Mouse (Mus musculus) heart, adult 8-10 months (tissue): ENCODE measurements around the gene Ank3. TPM values are rescaled to one million over a fixed set of nuclear protein-coding genes. Genes with fewer than 3 reads are reported as not detected.
A peak's percentile ranks its signal among the peaks of the same experiment; 100 is the strongest.

Experiments
- DNase-seq: peaks from one replicate; pipeline ENCODE4 v3.0.0; 2022; ENCODE audit warnings: low spot score
- total RNA-seq, 4 experiments: library from RNA; stranded (reverse); gene quantifications; 2 replicates each; pipeline ENCODE4 v1.2.4; 2022

Ank3 gene
- total RNA-seq, 4 experiments from 2014 or later = 72.9 to 84.4 (median 74.9) TPM

DNA sequence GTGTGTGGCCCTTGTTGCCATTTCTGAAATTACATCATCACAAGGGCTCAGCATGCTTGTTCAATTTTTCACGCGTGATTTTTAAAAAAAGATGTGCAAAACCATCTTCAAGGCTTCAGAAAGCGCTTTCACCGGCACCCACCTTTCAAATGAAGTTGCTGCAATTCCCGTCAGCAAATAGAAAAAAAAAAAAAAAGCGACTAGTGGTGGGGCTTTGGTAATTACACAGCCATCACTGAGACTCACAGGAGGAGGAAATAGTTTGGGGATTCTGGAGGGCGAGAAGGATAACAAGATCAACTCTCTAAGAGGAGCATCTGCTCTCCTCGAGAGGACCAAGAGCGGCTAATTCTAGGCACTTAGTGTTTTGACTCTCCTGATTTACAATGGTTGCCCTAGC lies 173.4 kb downstream of the Ank3 start:
- no peak for DNase-seq

DNA sequence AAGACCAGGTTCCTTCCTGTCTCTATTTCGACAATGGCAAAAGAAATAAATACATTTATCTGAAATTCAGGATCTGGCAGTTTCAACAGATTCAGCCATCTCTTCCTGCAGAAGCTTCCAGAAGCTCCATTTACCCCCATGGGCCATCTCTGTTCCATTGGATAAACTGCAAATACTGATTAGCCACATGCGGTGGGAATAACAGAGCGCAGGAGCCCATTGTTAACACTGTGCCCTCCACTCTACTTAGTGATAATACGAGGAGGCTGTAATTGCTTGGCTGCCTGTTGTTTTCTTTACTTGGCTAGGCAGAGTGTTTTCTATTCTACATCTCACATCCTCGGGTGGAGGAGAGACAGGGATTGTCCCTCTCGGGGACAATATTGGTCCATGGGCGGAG lies 174.5 kb downstream of the Ank3 start:
- DNase-seq = no peak

DNA sequence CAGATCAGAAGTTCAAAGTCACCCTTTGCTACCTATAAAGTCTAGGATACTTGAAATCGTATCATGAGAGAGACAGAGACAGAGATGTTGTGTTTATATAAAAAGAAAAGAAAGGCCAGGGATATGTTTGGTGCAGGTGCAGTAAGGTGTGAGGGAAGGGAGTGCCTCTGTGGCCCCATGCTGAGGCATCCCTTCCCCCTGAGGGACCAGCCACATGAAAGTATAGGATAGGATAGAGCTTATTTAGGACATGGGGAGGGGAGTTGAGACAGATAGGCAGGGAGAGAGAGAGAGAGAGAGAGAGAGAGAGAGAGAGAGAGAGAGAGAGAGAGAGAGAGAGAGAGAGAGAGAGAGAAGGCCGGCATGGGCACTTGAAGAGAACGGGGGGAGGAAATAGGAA lies 175.2 kb downstream of the Ank3 start:
- no peak for DNase-seq

DNA sequence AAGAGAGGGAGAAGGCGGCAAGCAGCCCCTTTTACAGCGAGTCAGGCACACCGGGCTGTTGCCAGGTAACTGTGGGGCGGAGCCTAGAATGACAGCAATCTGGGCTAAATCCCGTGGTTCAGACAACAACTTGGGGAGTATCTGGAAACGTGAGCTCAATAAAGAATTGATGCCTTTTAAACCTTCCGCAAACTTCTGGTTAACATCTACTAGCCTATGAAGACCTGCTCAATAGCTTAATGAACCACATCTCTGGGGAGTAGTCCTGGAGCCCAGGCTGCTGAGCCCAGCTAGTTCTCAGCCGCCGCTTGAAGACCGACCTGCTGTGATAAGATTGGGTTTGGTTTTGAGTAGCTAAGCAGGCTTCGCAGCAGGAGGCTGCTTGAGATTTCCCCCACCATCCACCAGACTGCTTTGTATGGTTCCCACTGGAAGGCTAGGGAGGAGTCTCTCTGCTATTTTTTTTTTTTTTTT lies 175.7 kb downstream of the Ank3 start:
- DNase-seq = no peak

DNA sequence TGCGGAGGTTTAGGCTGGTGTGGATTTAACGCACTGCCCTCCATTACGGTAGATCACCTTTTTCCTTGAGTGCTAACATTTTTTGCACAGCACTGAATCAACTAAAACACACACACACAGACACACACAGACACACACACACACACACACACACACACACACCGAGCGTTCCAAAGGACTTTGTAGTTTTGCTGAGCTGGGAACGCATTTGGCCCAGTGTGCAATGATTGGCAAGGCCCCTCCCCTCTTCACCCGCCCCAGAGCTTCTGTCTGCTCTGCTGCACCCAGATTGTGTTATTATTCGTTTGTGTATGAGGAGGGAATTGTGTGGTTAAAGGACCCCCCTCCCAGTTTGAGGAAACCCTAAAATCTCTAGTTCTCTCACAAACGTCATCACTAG lies 176.3 kb downstream of the Ank3 start:
- DNase-seq = no peak

DNA sequence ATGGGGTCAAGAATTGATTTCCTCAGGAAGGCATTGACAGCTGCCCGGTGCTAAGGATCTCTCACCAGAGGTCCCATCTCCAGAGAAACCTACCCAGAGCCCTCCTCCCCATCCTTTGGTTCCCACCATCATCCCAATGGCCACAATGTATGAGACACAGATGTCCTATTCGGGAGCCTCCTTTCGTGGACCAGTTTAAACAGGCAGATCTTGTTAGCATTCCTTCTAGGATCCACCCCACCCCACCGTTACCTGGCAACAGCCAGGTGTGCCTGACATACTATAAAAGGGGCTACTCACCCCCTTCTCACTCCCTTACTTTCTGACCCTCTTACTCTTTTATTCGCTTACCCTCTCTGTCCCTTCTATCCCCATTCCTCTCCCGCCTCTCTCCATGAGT lies 176.9 kb downstream of the Ank3 start:
- no peak for DNase-seq

DNA sequence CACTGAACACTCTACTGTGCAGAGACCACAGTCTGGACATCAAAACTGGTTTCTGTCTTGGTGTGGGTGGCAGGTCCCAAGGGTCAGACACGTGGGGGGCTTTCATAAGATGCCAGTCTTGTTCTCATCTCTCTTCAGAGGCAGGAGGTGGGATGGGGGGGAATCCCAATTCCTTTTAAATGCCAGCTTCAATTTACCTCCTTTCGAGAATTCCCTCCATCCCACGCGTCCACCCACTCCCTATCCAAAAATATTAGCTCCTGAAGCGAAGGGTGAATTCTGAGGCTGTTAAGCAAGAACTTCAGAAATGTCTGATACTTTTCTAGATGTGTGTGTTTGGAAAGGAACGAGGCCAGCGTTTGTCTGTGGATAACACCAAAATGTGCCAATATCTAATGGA lies 177.7 kb downstream of the Ank3 start:
- no peak for DNase-seq

DNA sequence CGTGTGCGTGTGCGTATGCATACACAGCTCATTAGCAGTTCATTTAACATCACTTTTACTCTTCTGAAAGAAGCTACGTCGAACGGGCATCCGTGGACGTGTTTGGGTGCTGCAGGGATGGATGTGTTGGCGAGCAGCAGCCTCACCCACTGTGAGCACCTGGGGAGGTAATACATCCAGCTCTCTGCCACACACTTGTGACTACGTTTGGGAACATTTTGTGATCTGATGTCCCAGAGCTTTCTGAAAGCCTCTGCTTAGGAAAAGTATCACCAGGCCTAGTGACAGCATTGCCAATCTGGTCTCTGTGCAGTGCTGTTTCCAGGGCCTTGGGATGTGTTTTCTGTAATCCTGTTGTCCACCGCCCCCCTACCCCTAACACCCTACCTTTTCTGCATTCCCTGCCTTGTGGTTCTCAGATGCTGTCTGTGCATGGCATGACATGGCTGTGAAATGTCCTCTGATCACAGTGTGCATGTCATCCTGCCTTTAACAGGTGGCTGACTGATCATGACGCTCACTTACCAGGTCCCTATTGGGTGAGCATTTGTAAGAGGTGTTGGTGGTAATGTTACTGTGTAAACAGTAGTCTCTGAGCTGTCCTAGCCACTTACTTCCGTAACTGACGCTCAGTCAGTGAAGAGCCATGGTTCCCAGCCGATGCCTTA lies 178.6 kb downstream of the Ank3 start:
- no peak for DNase-seq

DNA sequence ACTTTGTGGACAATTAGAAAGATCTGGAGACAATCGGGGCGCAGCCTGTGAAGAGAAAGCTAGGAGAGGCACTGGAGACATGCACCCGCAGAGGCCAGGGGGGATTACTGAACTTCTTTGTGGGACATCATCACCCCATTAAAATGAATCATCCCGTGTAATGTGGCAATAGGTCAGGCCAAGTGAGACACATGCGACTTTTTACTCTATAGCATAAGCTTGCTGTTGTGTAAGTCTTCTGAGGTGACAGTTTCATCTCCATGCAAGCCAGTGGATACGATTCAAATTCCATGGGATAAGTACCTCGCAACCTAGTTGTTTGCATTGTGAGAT lies 179.1 kb downstream of the Ank3 start:
- DNase-seq = no peak

DNA sequence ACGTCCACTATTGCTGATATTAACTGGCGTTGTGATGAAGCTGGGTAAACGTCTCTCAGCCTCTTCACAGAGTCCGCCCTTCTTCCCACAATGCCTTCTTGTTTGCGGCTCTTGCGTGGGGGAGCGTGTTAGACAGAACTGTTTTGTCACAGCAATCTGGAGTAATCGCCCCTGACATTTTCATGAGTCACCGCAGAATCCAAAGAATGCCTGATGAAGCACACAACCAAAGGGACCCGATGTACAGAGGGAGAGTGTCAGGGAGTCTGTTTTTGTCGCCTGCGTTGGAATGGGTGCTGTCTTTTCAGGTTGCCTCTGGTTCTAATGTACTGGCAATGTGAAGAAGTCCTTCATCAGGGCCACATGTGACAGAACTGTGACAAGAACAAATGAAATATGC lies 181.0 kb downstream of the Ank3 start:
- DNase-seq = no peak

DNA sequence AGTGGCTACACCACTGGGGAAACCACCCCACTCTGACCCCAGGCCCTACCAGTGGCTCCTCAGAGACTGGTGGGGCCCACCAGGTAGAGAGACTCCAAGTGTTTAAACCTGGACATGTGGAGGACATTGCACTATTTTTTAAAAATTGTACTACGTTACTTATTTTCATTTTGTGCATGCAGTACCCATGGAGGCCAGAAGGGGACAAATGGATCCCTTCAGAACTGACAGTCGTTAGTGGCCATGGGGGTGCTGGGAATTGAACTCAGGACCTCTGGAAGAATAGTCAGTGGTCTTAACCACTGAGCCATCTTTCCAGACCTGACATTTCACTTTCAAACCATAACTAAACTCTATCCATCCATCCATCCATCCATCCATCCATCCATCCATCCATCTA lies 183.0 kb downstream of the Ank3 start:
- DNase-seq = no peak

DNA sequence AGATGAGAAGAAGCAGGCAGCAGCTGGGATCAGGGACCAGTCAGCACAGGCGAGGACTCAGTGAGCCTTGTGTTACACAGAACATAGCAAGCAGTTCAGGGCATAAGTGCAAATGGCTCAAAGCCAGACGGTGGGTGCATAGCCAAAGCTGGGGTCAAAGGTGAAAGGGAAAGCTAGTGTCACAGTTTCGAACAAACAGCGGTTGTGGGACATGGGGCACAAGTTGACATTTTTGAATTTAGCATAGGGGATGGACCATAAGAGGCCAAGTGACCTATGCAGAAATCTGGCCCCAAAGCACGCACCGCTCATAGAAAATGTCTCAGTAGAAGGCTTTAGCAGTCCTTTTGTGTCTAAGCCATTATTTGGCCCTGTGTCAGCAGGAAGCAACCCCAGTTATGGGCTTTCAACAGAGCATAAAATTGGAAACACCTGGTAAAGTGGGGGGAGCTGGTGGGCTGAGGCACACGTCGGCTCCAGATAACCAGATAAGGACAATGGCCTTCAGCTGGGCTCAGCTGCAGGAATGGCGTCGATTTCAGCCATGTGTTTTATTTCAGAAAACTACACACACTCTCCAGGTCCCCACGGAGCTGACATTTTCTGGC lies 185.4 kb downstream of the Ank3 start:
- DNase-seq = peak; percentile 17

DNA sequence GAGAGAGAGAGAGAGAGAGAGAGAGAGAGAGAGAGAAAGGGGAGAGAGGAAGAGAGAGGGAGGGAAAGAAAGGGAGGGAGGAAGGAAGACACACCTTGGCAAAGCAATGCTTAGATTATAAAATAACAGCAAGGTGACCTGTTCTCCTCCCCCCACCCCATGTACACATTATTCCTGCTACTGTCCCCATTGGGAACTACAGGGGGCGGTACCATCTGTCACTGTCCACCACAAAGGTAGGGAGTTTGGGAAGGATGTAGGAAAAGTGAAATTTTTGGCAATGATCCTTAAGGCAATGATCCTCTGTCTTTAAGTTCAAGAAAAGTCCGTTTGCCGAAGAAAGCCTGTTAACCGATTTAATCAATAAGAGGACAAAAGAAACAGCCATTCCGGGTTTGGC lies 186.0 kb downstream of the Ank3 start:
- DNase-seq = no peak

DNA sequence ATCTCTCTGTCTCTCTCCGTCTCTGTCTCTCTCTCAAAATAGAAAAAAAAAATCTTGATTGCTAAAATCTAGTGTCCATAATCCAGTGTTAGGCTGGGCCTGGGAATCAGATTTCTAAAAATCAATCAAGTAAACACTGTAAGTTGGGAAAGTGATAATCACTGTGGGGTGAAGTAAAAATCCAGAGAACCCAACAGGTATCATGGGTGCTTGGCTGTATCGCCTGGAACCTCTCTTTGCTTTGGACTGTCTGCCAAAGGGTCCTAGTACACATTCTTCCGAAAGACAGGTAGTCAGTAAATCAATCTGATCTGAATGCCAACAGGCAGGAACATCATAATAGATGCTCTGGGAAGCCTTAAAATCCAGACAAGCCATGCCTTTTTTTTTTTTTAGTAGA lies 186.7 kb downstream of the Ank3 start:
- DNase-seq = no peak

DNA sequence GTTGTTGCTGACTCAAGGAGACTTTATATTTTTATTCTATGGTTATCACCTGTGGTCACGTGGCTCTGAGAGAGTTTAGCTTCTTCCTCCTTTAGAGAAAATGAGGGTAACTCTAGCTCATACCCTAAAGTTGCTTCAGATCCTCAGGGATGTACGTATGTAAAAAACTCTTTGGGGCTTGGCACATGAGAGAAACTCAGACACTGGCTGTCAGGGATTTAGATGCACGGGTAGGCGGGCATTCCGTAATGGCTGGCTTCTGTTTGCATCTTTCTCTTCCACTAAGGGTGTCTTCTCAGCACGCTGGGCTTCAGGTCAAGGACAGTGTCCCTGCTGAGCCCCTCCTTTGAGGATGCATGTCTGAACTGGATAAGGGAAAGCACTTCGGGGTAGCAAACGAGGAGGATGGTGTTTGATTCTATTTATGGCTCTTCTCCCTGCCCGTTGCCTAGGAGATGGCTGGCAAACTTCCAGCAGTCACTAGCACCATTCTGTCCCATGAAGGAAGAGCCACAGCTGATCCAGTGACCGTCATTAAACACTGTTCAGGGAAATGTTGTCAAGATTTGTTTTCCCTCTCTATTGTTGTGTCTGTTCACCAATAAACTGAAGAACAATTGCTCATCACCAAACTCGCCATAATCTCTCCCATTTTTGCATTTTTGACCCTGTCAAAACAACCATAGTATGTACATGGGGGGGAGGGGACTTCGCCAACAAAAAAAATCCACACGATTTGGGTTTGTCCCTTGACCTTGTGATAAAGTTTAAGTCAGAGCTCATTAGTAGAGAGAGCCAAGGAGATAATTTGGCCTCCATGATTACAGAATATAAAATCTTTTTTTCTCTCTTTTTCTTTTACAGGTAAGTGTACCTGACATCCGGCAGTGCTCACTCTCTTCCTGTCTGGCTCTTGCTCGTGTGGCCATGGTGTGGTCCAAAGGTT lies 195.9 kb downstream of the Ank3 start:
- peak; percentile 67 for DNase-seq

DNA sequence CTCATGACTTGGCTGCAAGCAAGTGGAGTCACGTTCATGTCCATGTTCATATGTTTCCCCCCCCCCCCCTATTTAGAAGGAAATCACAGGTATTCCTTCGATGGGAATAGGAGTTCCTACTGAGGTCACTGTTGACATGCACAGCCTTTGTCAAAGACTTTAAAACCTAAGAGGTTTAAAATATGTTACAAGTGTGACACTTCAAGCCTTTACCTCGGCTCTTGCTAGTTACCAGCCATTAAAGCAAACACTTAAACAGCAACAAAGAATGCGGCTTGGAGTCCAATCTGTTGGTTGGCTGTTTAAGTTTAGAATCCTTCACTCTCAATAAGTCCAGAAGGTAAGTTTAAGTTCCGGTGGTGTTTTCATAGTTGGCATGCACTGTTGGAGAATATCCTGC lies 196.9 kb downstream of the Ank3 start:
- DNase-seq = no peak

DNA sequence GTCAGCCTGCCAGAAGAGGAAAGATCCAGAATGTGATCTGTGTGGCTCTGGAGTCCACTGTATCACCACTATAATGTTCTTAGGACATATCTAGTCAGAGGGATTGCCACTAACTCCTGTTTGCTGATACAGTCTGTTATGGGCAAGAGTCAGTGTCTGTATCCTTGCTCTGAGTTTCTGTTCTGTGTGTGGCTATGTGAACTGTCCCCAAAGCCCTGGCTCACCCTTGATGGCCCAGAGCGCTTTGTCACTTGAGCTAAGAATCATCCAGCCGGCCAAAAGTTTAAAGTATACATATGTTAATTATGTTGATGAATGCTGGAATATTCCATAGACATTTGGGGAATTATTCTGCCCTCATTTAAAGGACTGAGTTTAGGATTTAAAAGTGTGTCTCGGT lies 202.9 kb downstream of the Ank3 start:
- DNase-seq = no peak

DNA sequence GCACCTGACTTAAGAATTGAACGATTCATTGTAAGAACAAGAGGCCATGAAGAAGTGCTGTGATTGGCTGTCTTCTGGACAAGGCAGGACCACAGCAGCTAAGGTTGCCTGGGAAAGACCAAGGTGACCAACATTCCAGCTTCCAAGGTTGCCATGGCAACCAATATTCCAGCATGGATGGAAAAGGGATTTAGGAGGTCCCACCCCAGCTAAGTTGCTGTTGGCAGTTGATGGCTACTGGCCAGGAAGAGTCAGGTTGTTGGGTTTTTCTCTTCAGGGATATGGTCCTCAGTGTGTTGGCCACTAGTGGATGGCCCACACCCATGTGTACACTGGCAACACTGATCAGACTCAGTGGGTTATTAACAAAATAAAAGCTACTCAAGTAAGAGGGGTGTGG lies 204.1 kb downstream of the Ank3 start:
- DNase-seq = no peak

DNA sequence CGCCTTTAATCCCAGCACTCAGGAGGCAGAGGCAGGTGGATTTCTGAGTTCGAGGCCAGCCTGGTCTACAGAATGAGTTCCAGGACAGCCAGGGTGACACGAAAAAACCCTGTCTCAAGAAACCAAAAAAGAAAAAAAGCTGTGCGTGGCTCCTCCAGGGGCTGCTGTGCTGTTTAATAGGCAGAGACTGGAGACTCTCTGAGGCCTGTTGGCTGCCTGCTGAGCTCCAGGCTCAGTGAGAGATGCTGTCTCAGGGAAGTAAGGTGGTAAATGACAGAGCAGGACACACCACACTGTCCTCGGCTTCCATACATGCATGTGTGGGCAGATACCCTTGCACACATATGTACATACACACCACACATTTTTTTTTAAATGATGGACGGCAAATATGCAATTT lies 206.0 kb downstream of the Ank3 start:
- no peak for DNase-seq

DNA sequence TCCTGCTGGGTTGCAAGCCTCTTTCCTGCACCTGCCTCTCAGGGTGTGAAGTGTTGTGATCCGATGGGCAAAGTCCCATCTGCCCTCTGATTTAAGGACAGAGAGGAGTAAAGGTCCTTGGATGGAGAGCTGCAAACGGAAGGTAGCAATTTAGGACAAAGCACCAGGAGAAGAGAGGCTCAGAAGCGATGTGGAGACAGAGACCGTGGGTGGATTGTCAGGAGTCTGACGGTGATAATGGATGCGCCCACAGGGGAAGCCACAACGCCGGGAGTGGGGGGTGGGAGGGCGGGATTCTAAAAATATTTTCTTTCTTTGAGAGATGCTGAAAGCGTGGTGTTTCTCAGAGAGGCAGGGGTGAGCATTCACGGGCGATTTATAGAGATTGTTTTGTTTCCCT lies 206.6 kb downstream of the Ank3 start:
- no peak for DNase-seq

DNA sequence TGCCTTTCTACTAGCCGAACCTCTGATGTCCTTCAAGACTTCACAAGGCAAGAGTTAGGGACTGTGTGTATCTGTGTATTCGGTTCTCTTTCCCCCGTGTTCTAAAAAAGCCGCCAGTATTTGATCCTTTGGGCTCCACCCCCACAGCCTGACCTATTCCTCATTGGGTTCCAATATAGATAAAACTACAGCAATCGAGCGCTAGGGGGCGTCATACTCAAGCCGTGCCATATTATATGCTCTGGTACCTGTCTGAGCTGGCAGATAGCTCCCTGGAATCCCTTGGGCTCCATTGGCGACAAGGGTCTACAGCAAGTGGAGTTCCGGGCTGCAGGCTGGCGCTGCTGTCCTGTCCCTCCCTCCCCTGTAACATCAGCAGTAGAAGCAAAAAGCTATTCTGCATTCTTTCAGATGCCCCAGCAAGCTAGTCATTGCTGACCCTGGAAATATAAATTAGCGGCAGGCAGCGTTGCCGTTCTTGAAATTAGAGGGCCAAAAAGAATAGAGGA lies 209.1 kb downstream of the Ank3 start:
- no peak for DNase-seq

DNA sequence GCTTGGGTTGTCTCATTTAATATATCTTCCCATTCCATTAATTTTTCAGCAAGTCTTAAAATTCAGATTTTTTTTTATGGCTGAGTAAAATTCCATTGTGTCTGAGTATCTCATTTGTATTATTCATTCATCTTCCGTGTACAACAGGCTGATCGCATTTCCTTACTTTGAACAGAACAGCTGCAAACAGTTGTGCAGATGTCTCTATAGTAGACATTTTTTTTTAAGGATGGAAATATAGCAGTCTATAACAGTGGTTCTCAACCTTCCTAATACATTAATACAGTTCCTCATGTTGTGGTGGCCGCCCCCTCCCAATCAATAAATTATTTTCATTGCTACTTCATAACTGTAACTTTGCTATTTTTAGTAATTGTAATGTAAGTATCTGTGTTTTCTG lies 212.7 kb downstream of the Ank3 start:
- no peak for DNase-seq
